Mouse (Mus musculus): ENCODE measurements around the gene Ptpru. TPM values are rescaled to one million over a fixed set of nuclear protein-coding genes. Genes with fewer than 3 reads are reported as not detected.

Ptpru gene
- polyA plus RNA-seq, 1 experiment from 2014 or later = 25.2 TPM

- Histone ChIP-seq H3K4me1 (ENCODE audit: control insufficient read depth, insufficient read depth, low read length) (peaks cover 9% of the 10 kb centered on the region), H3K4me2 (replicated peaks; ENCODE audit: low read depth, low read length) (no peak overlapping the region), H3K9ac (ENCODE audit: low read depth, low read length) (no peak overlapping the region), H3K9me3 (ENCODE audit: control insufficient read depth, low read length) (no peaks in the 10 kb centered on the region), H3K36me3 (ENCODE audit: control insufficient read depth, insufficient read depth, low read length) (no peaks in the 10 kb centered on the region), H3K27me3 (ENCODE audit: control insufficient read depth, insufficient read depth, low read length) (no peaks in the 10 kb centered on the region), H3K4me3 (ENCODE audit: low read length) (no peak overlapping the region), H3K27ac (ENCODE audit: low read depth, low read length) (no peak overlapping the region)
- no peak for ATAC-seq (ENCODE audit: low FRiP score, low TSS enrichment)
- WGBS = 63% methylated on average over 5 of the region's 5 CpGs
Observed at GRCm38 (mm10) chr4:131719151-131719550, 118.9 kb downstream of the Ptpru start.

Other genes with a start within 250 kb of the Ptpru start
- 40.9 and 46.6 TPM in 2 replicates for gene Mecr, start 5.2 kb upstream of the Ptpru start, polyA plus RNA-seq (2014; fragmentation: Nextera tagmentation; extraction: Ambion mirVana)
- 82.4 and 118 TPM in 2 replicates for gene Srsf4, start 35.3 kb upstream of the Ptpru start, polyA plus RNA-seq (2014; fragmentation: Nextera tagmentation; extraction: Ambion mirVana)
- gene Tmem200b, start 83.5 kb upstream of the Ptpru start, polyA plus RNA-seq (2014; fragmentation: Nextera tagmentation; extraction: Ambion mirVana) = 1.8 and 2.1 TPM in 2 replicates
- gene Gm10300, start 236.4 kb upstream of the Ptpru start, polyA plus RNA-seq (2014; fragmentation: Nextera tagmentation; extraction: Ambion mirVana) = 0.09 TPM in 1 of 2 replicates, not detected in the other
- 52.5 and 78.5 TPM in 2 replicates for gene Epb41, start 237.0 kb upstream of the Ptpru start, polyA plus RNA-seq (2014; fragmentation: Nextera tagmentation; extraction: Ambion mirVana)

Measured in kidney, embryonic 14.5 days (tissue).